Mouse (Mus musculus) ES-Bruce4 (cell line): ENCODE data around the gene Mrps5. TPM values are rescaled to one million over a fixed set of nuclear protein-coding genes. Genes with fewer than 3 reads are reported as not detected.

Experiments used
- H3K27ac ChIP-seq: 2 replicates; pipeline ENCODE4 v1.5.1; 2012; ENCODE audit warnings: low read length, inconsistent platforms; ENCODE audit not compliant: insufficient read depth
- H3K27me3 ChIP-seq: 2 replicates; pipeline ENCODE4 v1.6.1; 2012; ENCODE audit warnings: mild to moderate bottlenecking, low read length, inconsistent platforms; ENCODE audit not compliant: control insufficient read depth, poor library complexity, insufficient read depth, severe bottlenecking
- H3K36me3 ChIP-seq: 2 replicates; pipeline ENCODE4 v1.6.1; 2012; ENCODE audit warnings: inconsistent platforms, mild to moderate bottlenecking, low read length, moderate library complexity; ENCODE audit not compliant: control insufficient read depth, poor library complexity, insufficient read depth, severe bottlenecking
- H3K4me1 ChIP-seq: one replicate; pipeline ENCODE4 v1.8.1; 2011; ENCODE audit warnings: low read length; ENCODE audit not compliant: control insufficient read depth, insufficient read depth
- H3K4me3 ChIP-seq: 2 replicates; pipeline ENCODE4 v1.5.1; 2011; ENCODE audit warnings: low read depth, mild to moderate bottlenecking, low read length
- H3K9ac ChIP-seq: 2 replicates; pipeline ENCODE4 v1.6.1; 2012; ENCODE audit warnings: low read depth, mild to moderate bottlenecking, inconsistent platforms; ENCODE audit not compliant: poor library complexity, severe bottlenecking
- H3K9me3 ChIP-seq: replicated peaks from 2 replicates; pipeline ENCODE4 v1.6.1; 2012; ENCODE audit warnings: mild to moderate bottlenecking, low read length, inconsistent platforms; ENCODE audit not compliant: control insufficient read depth, poor library complexity, insufficient read depth, severe bottlenecking
- CTCF ChIP-seq: IDR thresholded peaks from one replicate; pipeline ENCODE4 v1.8.1; 2011; ENCODE audit warnings: low read depth, low read length
- EP300 ChIP-seq: IDR thresholded peaks from 2 replicates; pipeline ENCODE4 v1.6.1; 2011; ENCODE audit warnings: low read depth, low read length; ENCODE audit not compliant: insufficient read depth
- POLR2A ChIP-seq: IDR thresholded peaks from one replicate; pipeline ENCODE4 v1.8.1; 2011; ENCODE audit warnings: low read length; ENCODE audit not compliant: insufficient read depth
- polyA plus RNA-seq: library from polyadenylated mRNA; stranded (reverse); fragments of >200 nt; gene quantifications from 2 replicates; pipeline ENCODE4 v1.2.4, GENCODE M21; 2011; ENCODE audit warnings: low read depth; ENCODE audit not compliant: missing spikeins, insufficient read depth, insufficient read length

Mrps5 gene
- polyA plus RNA-seq, 1 experiment = 200 TPM

- TF ChIP-seq CTCF = no peak
- no peak for TF ChIP-seq EP300
- TF ChIP-seq POLR2A = no peak
- Histone ChIP-seq H3K27ac (peak overlapping the region; percentile 3; the same call in 1 of the 2 replicates), H3K9me3 (no peaks in the 10 kb centered on the region), H3K4me1 (peaks cover 15% of the 10 kb centered on the region), H3K9ac (no peak overlapping the region), H3K4me3 (no peak overlapping the region), H3K36me3 (0 out of 2 replicates have a peak, but pooled peaks cover 3% of the 10 kb centered on the region), H3K27me3 (no peaks in the 10 kb centered on the region)
Measured at GRCm38 (mm10) chr2:127608234-127608633, 21.2 kb downstream of the Mrps5 start.

GRCm38 (mm10) chr2:127608986-127609385, 22.0 kb downstream of the Mrps5 start:
- TF ChIP-seq POLR2A = no peak
- no peak for TF ChIP-seq EP300
- no peak for TF ChIP-seq CTCF
- Histone ChIP-seq H3K27me3 (no peaks in the 10 kb centered on the region), H3K4me1 (peaks cover 15% of the 10 kb centered on the region), H3K9ac (no peak overlapping the region), H3K4me3 (no peak overlapping the region), H3K27ac (no peak overlapping the region), H3K9me3 (no peaks in the 10 kb centered on the region), H3K36me3 (0 out of 2 replicates have a peak, but pooled peaks cover 2% of the 10 kb centered on the region)

GRCm38 (mm10) chr2:127611386-127611785, 24.4 kb downstream of the Mrps5 start:
- Histone ChIP-seq H3K9ac (no peak overlapping the region), H3K9me3 (no peaks in the 10 kb centered on the region), H3K4me1 (peaks cover 7% of the 10 kb centered on the region), H3K36me3 (no peaks in the 10 kb centered on the region), H3K4me3 (no peak overlapping the region), H3K27me3 (no peaks in the 10 kb centered on the region), H3K27ac (no peak overlapping the region)
- TF ChIP-seq EP300 (no peak), CTCF (no peak), POLR2A (no peak)

- TF ChIP-seq POLR2A (no peak), EP300 (no peak), CTCF (no peak)
- no peak overlapping the region for H3K9ac ChIP-seq
- H3K9me3 ChIP-seq = no peaks in the 10 kb centered on the region
Measured at GRCm38 (mm10) chr2:127612288-127612687, 25.3 kb downstream of the Mrps5 start.

GRCm38 (mm10) chr2:127619311-127619710, 32.3 kb downstream of the Mrps5 start:
- H3K27me3 ChIP-seq = no peaks in the 10 kb centered on the region
- no peaks in the 10 kb centered on the region for H3K4me1 ChIP-seq
- H3K9ac ChIP-seq = no peak overlapping the region
- H3K36me3 ChIP-seq = no peaks in the 10 kb centered on the region
- H3K27ac ChIP-seq = no peak overlapping the region
- H3K9me3 ChIP-seq = no peaks in the 10 kb centered on the region
- no peak overlapping the region for H3K4me3 ChIP-seq
- no peak for TF ChIP-seq POLR2A
- no peak for TF ChIP-seq CTCF
- no peak for TF ChIP-seq EP300

More at GRCm38 (mm10) chr2:127612288-127612687, 25.3 kb downstream of the Mrps5 start:
- Histone ChIP-seq H3K27ac (no peak overlapping the region), H3K4me1 (peaks cover 7% of the 10 kb centered on the region), H3K4me3 (no peak overlapping the region), H3K36me3 (no peaks in the 10 kb centered on the region), H3K27me3 (no peaks in the 10 kb centered on the region)

GRCm38 (mm10) chr2:127622065-127622464, 35.0 kb downstream of the Mrps5 start:
- no peaks in the 10 kb centered on the region for H3K9me3 ChIP-seq
- H3K36me3 ChIP-seq = no peaks in the 10 kb centered on the region
- H3K27ac ChIP-seq = no peak overlapping the region
- TF ChIP-seq CTCF (no peak), POLR2A (no peak), EP300 (no peak)
- H3K4me3 ChIP-seq = no peak overlapping the region
- H3K27me3 ChIP-seq = no peaks in the 10 kb centered on the region
- H3K9ac ChIP-seq = no peak overlapping the region
- H3K4me1 ChIP-seq = no peaks in the 10 kb centered on the region
